Mouse (Mus musculus): ENCODE results near the gene Rasa4. TPM values are rescaled to one million over a fixed set of nuclear protein-coding genes. Genes with fewer than 3 reads are reported as not detected.
"Not testable (repeated sequence)": the region's sequence is repeated elsewhere in the genome, so short reads cannot be mapped to it uniquely, and the experiment has no call there.

The Rasa4 gene
- polyA plus RNA-seq, 1 experiment from 2014 or later = 16.4 TPM

DNA sequence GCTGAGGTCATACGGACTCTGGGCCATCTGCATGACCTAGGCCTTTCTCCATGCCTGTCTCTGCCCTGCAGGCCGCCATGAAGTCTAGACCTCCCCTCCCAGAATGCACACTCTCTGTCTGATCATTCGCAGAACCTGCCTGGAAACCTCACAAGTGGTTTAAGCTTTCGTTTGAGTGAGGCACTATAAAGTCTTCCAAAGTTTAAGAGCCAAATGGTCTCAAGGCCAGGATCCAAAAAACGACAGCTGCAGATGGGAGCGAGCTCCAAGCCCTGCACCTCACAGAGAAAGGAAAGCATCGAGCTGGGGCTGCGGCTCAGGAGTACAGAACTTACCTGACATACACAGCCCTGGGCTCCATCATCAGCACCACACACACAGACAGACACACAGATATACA, 68.6 kb downstream of the Rasa4 start:
- no peaks in the 10 kb centered on the region for H3K27me3 ChIP-seq
- peaks cover 5% of the 10 kb centered on the region for H3K36me3 ChIP-seq
- no peak overlapping the region for H3K4me3 ChIP-seq (replicated peaks)
- no peak overlapping the region for H3K9ac ChIP-seq (replicated peaks)
- no peaks in the 10 kb centered on the region for H3K4me1 ChIP-seq (replicated peaks)
- H3K9me3 ChIP-seq = no peaks in the 10 kb centered on the region
- no peak overlapping the region for H3K27ac ChIP-seq
- WGBS = 88% methylated on average over 8 of the region's 8 CpGs
- no peak for ATAC-seq
- no peak overlapping the region for H3K4me2 ChIP-seq (replicated peaks)

DNA sequence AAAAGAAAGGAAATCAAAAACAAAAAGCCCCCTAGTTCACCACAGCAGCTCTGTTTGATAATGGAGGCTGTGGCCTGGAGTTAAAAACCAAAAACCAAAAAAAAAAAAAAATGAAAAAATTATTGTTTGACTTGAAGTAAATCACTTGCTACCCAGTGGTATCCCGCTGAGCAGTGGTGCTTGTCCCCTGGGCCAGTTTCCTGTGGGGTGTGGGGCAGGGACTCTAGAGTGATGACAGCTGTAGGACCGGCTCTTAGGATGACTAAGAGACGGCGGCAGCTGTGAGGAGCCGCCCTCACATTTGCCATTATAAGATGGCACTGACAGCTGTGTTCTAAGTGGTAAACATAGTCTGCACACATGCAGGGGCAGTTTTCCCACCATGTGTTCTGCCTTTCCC, 71.7 kb downstream of the Rasa4 start:
- H3K27me3 ChIP-seq = no peaks in the 10 kb centered on the region
- no peaks in the 10 kb centered on the region for H3K9me3 ChIP-seq
- H3K27ac ChIP-seq = no peak overlapping the region
- H3K36me3 ChIP-seq = peaks cover 9% of the 10 kb centered on the region
- ATAC-seq = no peak
- no peak overlapping the region for H3K4me3 ChIP-seq (replicated peaks)
- 84% methylated on average over 5 of the region's 5 CpGs for WGBS
- H3K4me1 ChIP-seq (replicated peaks) = no peaks in the 10 kb centered on the region
- no peak overlapping the region for H3K4me2 ChIP-seq (replicated peaks)
- H3K9ac ChIP-seq (replicated peaks) = no peak overlapping the region

DNA sequence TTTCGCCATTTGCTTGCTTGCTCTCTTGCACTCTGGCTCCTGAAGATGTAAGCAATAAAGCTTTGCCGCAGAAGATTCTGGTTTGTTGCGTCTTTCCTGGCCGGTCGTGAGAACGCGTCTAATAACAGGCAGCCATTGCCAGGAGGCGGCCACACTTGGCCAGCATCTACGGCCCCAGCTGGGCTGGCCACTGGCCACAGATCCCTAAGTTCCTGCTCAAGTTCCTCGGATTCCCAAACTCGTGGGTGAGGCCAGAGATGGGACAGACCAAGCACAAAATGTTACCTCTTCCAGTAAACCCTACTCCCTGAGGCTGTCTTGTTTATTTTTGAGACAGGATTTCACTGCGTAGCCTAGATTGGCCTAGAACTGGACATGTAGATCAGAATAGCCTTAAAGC, 76.4 kb downstream of the Rasa4 start:
- not testable (repeated sequence) for H3K4me1 ChIP-seq (replicated peaks); H3K27ac ChIP-seq; ATAC-seq; H3K27me3 ChIP-seq; H3K4me2 ChIP-seq (replicated peaks); H3K4me3 ChIP-seq (replicated peaks); H3K9me3 ChIP-seq; H3K9ac ChIP-seq (replicated peaks)
- WGBS = 90% methylated on average over 11 of the region's 12 CpGs
- peaks cover 15% of the 10 kb centered on the region for H3K36me3 ChIP-seq

Small RNA genes within 50 kb of the gene (microRNA-seq; reads per million reads assigned to microRNA genes)
- gene Mir7035 = not detected

Other genes starting within 250 kb of the Rasa4 start
- gene Hspb1, start 196.0 kb upstream of the Rasa4 start, polyA plus RNA-seq (2015; fragmentation: Nextera tagmentation; extraction: Ambion mirVana) = 6.8 and 7.1 TPM in 2 replicates
- gene Ywhag, start 149.3 kb upstream of the Rasa4 start, polyA plus RNA-seq (2015; fragmentation: Nextera tagmentation; extraction: Ambion mirVana) = 627 and 632 TPM in 2 replicates
- 1.0 and 1.4 TPM in 2 replicates for gene Ssc4d, start 109.4 kb upstream of the Rasa4 start, polyA plus RNA-seq (2015; fragmentation: Nextera tagmentation; extraction: Ambion mirVana)
- gene Zp3, start 103.8 kb upstream of the Rasa4 start, polyA plus RNA-seq (2015; fragmentation: Nextera tagmentation; extraction: Ambion mirVana) = 0.24 TPM in 1 of 2 replicates, not detected in the other
- gene Dtx2, start 89.1 kb upstream of the Rasa4 start, polyA plus RNA-seq (2015; fragmentation: Nextera tagmentation; extraction: Ambion mirVana) = 28.5 and 28.8 TPM in 2 replicates
- gene Upk3b, start 45.4 kb upstream of the Rasa4 start, polyA plus RNA-seq (2015; fragmentation: Nextera tagmentation; extraction: Ambion mirVana) = 0.05 TPM in 1 of 2 replicates, not detected in the other
- gene Upk3bl, start 29.4 kb upstream of the Rasa4 start, polyA plus RNA-seq (2015; fragmentation: Nextera tagmentation; extraction: Ambion mirVana) = not detected in 2 replicates
- 242 TPM in 2 replicates for gene Polr2j, start 32.7 kb downstream of the Rasa4 start, polyA plus RNA-seq (2015; fragmentation: Nextera tagmentation; extraction: Ambion mirVana)
- gene Lrwd1, start 52.2 kb downstream of the Rasa4 start, polyA plus RNA-seq (2015; fragmentation: Nextera tagmentation; extraction: Ambion mirVana) = 31.7 and 33.8 TPM in 2 replicates
- 23.0 and 23.6 TPM in 2 replicates for gene Alkbh4, start 52.2 kb downstream of the Rasa4 start, polyA plus RNA-seq (2015; fragmentation: Nextera tagmentation; extraction: Ambion mirVana)
- gene Orai2, start 86.8 kb downstream of the Rasa4 start, polyA plus RNA-seq (2015; fragmentation: Nextera tagmentation; extraction: Ambion mirVana) = 30.6 and 31.0 TPM in 2 replicates
- gene Prkrip1, start 115.0 kb downstream of the Rasa4 start, polyA plus RNA-seq (2015; fragmentation: Nextera tagmentation; extraction: Ambion mirVana) = 68.4 and 70.2 TPM in 2 replicates
- 20.3 and 25.6 TPM in 2 replicates for gene Sh2b2, start 162.6 kb downstream of the Rasa4 start, polyA plus RNA-seq (2015; fragmentation: Nextera tagmentation; extraction: Ambion mirVana)

Data from midbrain, embryonic 13.5 days (tissue).